Mouse (Mus musculus) left cerebral cortex, adult 2 months (tissue): Measurements from ENCODE around the gene Ift122. TPM values are rescaled to one million over a fixed set of nuclear protein-coding genes. Genes with fewer than 3 reads are reported as not detected.
A peak's percentile ranks its signal among the peaks of the same experiment; 100 is the strongest.

Experiments
- DNase-seq, 2 experiments: peaks; one replicate each; pipeline ENCODE4 v3.0.0; 2021 to 2022; ENCODE audit warnings: low spot score in 2 of 2, mixed read lengths in 1 of 2; ENCODE audit errors: extremely low spot score in 1 of 2
- H3K27ac ChIP-seq: fragments of 200-600 bp; 2 replicates; pipeline ENCODE4 v1.8.1; 2022
- H3K4me3 ChIP-seq: fragments of 200-600 bp; 2 replicates; pipeline ENCODE4 v1.8.1; 2022
- CTCF ChIP-seq: fragments of 200-600 bp; IDR thresholded peaks from 2 replicates; pipeline ENCODE4 v1.8.1; 2022; ENCODE audit warnings: antibody characterized with exemption, mild to moderate bottlenecking, moderate library complexity
- intact Hi-C: fragments of 180-260 bp; cut with DNase I; formaldehyde crosslinking; loops from one replicate; pipeline ENCODE4 v1.15.1; 2025
- total RNA-seq, 2 experiments: library from RNA; stranded (reverse); gene quantifications; 2 replicates each; pipeline ENCODE4 v1.2.3; 2021

The Ift122 gene
- total RNA-seq, 2 experiments from 2014 or later, result 31.1 to 32.7 TPM

- intact Hi-C loops, result loop anchor here (2.0 kb wide), 1 partner anchor 51 kb away; no protein-coding TSS in a partner anchor
- no peak for TF ChIP-seq CTCF
- peak in 1 of 2 experiments; percentile 60 for DNase-seq
- Histone ChIP-seq H3K27ac (peak overlapping the region; percentile 86), H3K4me3 (no peak overlapping the region)
Measured at GRCm38 (mm10) chr6:115915601-115916445, 62.6 kb downstream of the Ift122 start.

GRCm38 (mm10) chr6:115916611-115917010 lies 63.3 kb downstream of the Ift122 start:
- Histone ChIP-seq H3K4me3 (no peak overlapping the region), H3K27ac (peak overlapping the region; percentile 86)
- intact Hi-C loops, result no loop called here
- DNase-seq, result no peak
- no peak for TF ChIP-seq CTCF

GRCm38 (mm10) chr6:115918615-115919014 lies 65.3 kb downstream of the Ift122 start:
- H3K4me3 ChIP-seq, result no peak overlapping the region
- no peak for TF ChIP-seq CTCF
- DNase-seq, result no peak
- intact Hi-C loops, result no loop called here
- H3K27ac ChIP-seq, result no peak overlapping the region

GRCm38 (mm10) chr6:115919876-115920275 lies 66.6 kb downstream of the Ift122 start:
- no peak for TF ChIP-seq CTCF
- DNase-seq, result no peak
- H3K27ac ChIP-seq, result no peak overlapping the region
- intact Hi-C loops, result no loop called here
- H3K4me3 ChIP-seq, result no peak overlapping the region

- Histone ChIP-seq H3K4me3 (no peak overlapping the region), H3K27ac (no peak overlapping the region)
- intact Hi-C loops, result no loop called here
- DNase-seq, result no peak
- no peak for TF ChIP-seq CTCF
Measured at GRCm38 (mm10) chr6:115924829-115925228, 71.6 kb downstream of the Ift122 start.

GRCm38 (mm10) chr6:115926416-115926815 lies 73.1 kb downstream of the Ift122 start:
- TF ChIP-seq CTCF, result no peak
- intact Hi-C loops, result no loop called here
- H3K4me3 ChIP-seq, result no peak overlapping the region
- DNase-seq, result no peak
- no peak overlapping the region for H3K27ac ChIP-seq

- intact Hi-C loops, result no loop called here
- H3K27ac ChIP-seq, result no peak overlapping the region
- no peak for DNase-seq
- TF ChIP-seq CTCF, result no peak
- H3K4me3 ChIP-seq, result no peak overlapping the region
Measured at GRCm38 (mm10) chr6:115927292-115928242, 74.3 kb downstream of the Ift122 start.

- no peak overlapping the region for H3K27ac ChIP-seq
- no peak for DNase-seq
- intact Hi-C loops, result no loop called here
Measured at GRCm38 (mm10) chr6:115930018-115930417, 76.7 kb downstream of the Ift122 start.

GRCm38 (mm10) chr6:115931639-115932038 lies 78.4 kb downstream of the Ift122 start, which contains the start of gene Rho:
Rho (plus strand) TSS chr6:115931748.
- no peak for TF ChIP-seq CTCF
- DNase-seq, result no peak
- intact Hi-C loops, result no loop called here
- Histone ChIP-seq H3K27ac (no peak within 1 kb of the TSS), H3K4me3 (no peak within 1 kb of the TSS)

More at GRCm38 (mm10) chr6:115930018-115930417, 76.7 kb downstream of the Ift122 start:
- no peak overlapping the region for H3K4me3 ChIP-seq
- no peak for TF ChIP-seq CTCF

GRCm38 (mm10) chr6:115932391-115932790 lies 79.1 kb downstream of the Ift122 start:
- H3K27ac ChIP-seq, result no peak overlapping the region
- H3K4me3 ChIP-seq, result no peak overlapping the region
- no peak for TF ChIP-seq CTCF
- intact Hi-C loops, result no loop called here
- DNase-seq, result no peak

- Histone ChIP-seq H3K4me3 (no peak overlapping the region), H3K27ac (no peak overlapping the region)
- intact Hi-C loops, result no loop called here
- no peak for DNase-seq
- no peak for TF ChIP-seq CTCF
Measured at GRCm38 (mm10) chr6:115935544-115935943, 82.3 kb downstream of the Ift122 start.

- no peak for DNase-seq
- intact Hi-C loops, result no loop called here
- TF ChIP-seq CTCF, result no peak
- Histone ChIP-seq H3K4me3 (no peak overlapping the region), H3K27ac (no peak overlapping the region)
Measured at GRCm38 (mm10) chr6:115938011-115938410, 84.7 kb downstream of the Ift122 start.
